8 mouse cellular contexts compared by ENCODE assay signal in genomic region chr3:17786023-17786720, GRCm38 (mm10).
DNase-seq lines count a peak whose midpoint lies in the region; ATAC-seq and TF ChIP-seq lines count a peak whose summit lies in the region.

No protein-coding gene starts in this region.

- H3K79me2 ChIP-seq in heart, adult 2 months (replicated peaks; ENCODE audit: control insufficient read depth, insufficient read depth, low read length), result no peaks in the 10 kb centered on the region

- intact Hi-C loops in heart, adult 2 months (cut with DNase I), result loop anchor here (10.0 kb wide), 1 partner anchor 171 kb away; no protein-coding TSS in a partner anchor

- peak overlapping the region; percentile 99 for H3K4me2 ChIP-seq in forebrain, embryonic 16.5 days (ENCODE audit: low read length)
- H3K4me2 ChIP-seq in intestine, embryonic 16.5 days (ENCODE audit: low read depth, low read length), result peak overlapping the region; percentile 85
- H3K4me2 ChIP-seq in midbrain, embryonic 11.5 days, result peak overlapping the region; percentile 85

- H3K9ac ChIP-seq in heart, adult 2 months (ENCODE audit: low read depth, low read length), result no peak overlapping the region
- H3K9ac ChIP-seq in forebrain, embryonic 16.5 days (replicated peaks; ENCODE audit: low read depth, low read length), result peak overlapping the region; percentile 91
- peak overlapping the region; percentile 45; the same call in 1 of the 2 replicates for H3K9ac ChIP-seq in intestine, embryonic 16.5 days (ENCODE audit: low read depth, low read length)
- peak overlapping the region; percentile 100 for H3K9ac ChIP-seq in midbrain, embryonic 11.5 days (ENCODE audit: low read length)

- no peak for TF ChIP-seq POLR2A in heart, adult 2 months (IDR thresholded peaks at IDR 0.05; ENCODE audit: insufficient read depth, low read depth, low read length)

- peak; percentile 26 to 39 for DNase-seq in heart, adult 2 months
- DNase-seq in heart, adult 11 months, result no peak
- peak; percentile 73 for DNase-seq in brain, adult 2 months (ENCODE audit: low read depth, low spot score)
- DNase-seq in midbrain, embryonic 11.5 days (ENCODE audit: low spot score, missing footprints), result peak; percentile 96
- no peak for DNase-seq in yolk sac, embryonic 10.5 days (ENCODE audit: low spot score)
- no peak for DNase-seq in B cell, adult 2 months

- H3K27ac ChIP-seq in heart, adult 2 months, result no peak overlapping the region
- H3K27ac ChIP-seq in forebrain, embryonic 16.5 days (ENCODE audit: low read length), result peak overlapping the region; percentile 97
- no peak overlapping the region for H3K27ac ChIP-seq in intestine, embryonic 16.5 days (ENCODE audit: low read length)
- peak overlapping the region; percentile 100 for H3K27ac ChIP-seq in midbrain, embryonic 11.5 days (ENCODE audit: low read depth, low read length)

- peaks cover 10% of the 10 kb centered on the region for H3K27me3 ChIP-seq in heart, adult 2 months (ENCODE audit: control insufficient read depth, insufficient read depth, low read length)
- H3K27me3 ChIP-seq in forebrain, embryonic 16.5 days (replicated peaks; ENCODE audit: control insufficient read depth, insufficient read depth, low read length), result no peaks in the 10 kb centered on the region
- H3K27me3 ChIP-seq in intestine, embryonic 16.5 days (replicated peaks; ENCODE audit: control insufficient read depth, insufficient read depth, low read length), result peaks cover 51% of the 10 kb centered on the region
- H3K27me3 ChIP-seq in midbrain, embryonic 11.5 days (ENCODE audit: control insufficient read depth, insufficient read depth, low read length), result no peaks in the 10 kb centered on the region

- ATAC-seq in forebrain, embryonic 16.5 days, result peak; percentile 29
- peak; percentile 54 for ATAC-seq in intestine, embryonic 16.5 days
- peak; percentile 80 for ATAC-seq in midbrain, embryonic 11.5 days (ENCODE audit: low FRiP score)

- TF ChIP-seq CTCF in heart, adult 2 months (IDR thresholded peaks at IDR 0.05), result no peak

- 2% methylated on average over 56 of the region's 56 CpGs for WGBS in heart, adult 2 months
- WGBS in forebrain, embryonic 16.5 days, result under 1% methylated on average over 56 of the region's 56 CpGs
- 1% methylated on average over 55 of the region's 56 CpGs for WGBS in intestine, embryonic 16.5 days
- under 1% methylated on average over 56 of the region's 56 CpGs for WGBS in midbrain, embryonic 11.5 days

- H3K36me3 ChIP-seq in heart, adult 2 months (ENCODE audit: control insufficient read depth, insufficient read depth, low read length), result no peaks in the 10 kb centered on the region
- H3K36me3 ChIP-seq in forebrain, embryonic 16.5 days (ENCODE audit: control insufficient read depth, insufficient read depth), result no peaks in the 10 kb centered on the region
- H3K36me3 ChIP-seq in intestine, embryonic 16.5 days (ENCODE audit: control insufficient read depth, insufficient read depth, low read length), result no peaks in the 10 kb centered on the region
- no peaks in the 10 kb centered on the region for H3K36me3 ChIP-seq in midbrain, embryonic 11.5 days (ENCODE audit: control insufficient read depth, insufficient read depth, low read length)

- H3K9me3 ChIP-seq in forebrain, embryonic 16.5 days (ENCODE audit: control insufficient read depth, low read length), result no peaks in the 10 kb centered on the region
- H3K9me3 ChIP-seq in intestine, embryonic 16.5 days (ENCODE audit: control insufficient read depth, low read length), result no peaks in the 10 kb centered on the region
- no peaks in the 10 kb centered on the region for H3K9me3 ChIP-seq in midbrain, embryonic 11.5 days (ENCODE audit: control insufficient read depth, low read length)

- TF ChIP-seq EP300 in heart, adult 2 months (IDR thresholded peaks at IDR 0.05; ENCODE audit: insufficient read depth, low read depth, low read length), result no peak

- H3K4me3 ChIP-seq in heart, adult 2 months, result peak overlapping the region; percentile 16; the same call in 1 of the 2 replicates
- H3K4me3 ChIP-seq in forebrain, embryonic 16.5 days (replicated peaks; ENCODE audit: low read length), result peak overlapping the region; percentile 55
- peak overlapping the region; percentile 53 for H3K4me3 ChIP-seq in intestine, embryonic 16.5 days (ENCODE audit: low read length)
- H3K4me3 ChIP-seq in midbrain, embryonic 11.5 days (ENCODE audit: low read depth, low read length), result peak overlapping the region; percentile 48

- H3K4me1 ChIP-seq in heart, adult 2 months (ENCODE audit: control insufficient read depth, insufficient read depth, low read length), result no peaks in the 10 kb centered on the region
- peaks cover 34% of the 10 kb centered on the region for H3K4me1 ChIP-seq in forebrain, embryonic 16.5 days (replicated peaks; ENCODE audit: control insufficient read depth, insufficient read depth, low read length)
- H3K4me1 ChIP-seq in intestine, embryonic 16.5 days (ENCODE audit: control insufficient read depth, insufficient read depth, low read length), result peaks cover 5% of the 10 kb centered on the region
- peaks cover 13% of the 10 kb centered on the region for H3K4me1 ChIP-seq in midbrain, embryonic 11.5 days (ENCODE audit: control insufficient read depth, insufficient read depth, low read length)

Comparison
In these comparisons a context has a peak if more than half of its experiments do, and no peak if none do; other contexts are left out.
1. DNase-seq: peak in heart, adult 2 months (2 of 2), brain, adult 2 months (single experiment) and midbrain, embryonic 11.5 days (single experiment); none in heart, adult 11 months (single experiment), yolk sac, embryonic 10.5 days (single experiment) and B cell, adult 2 months (0 of 2).
2. H3K27ac ChIP-seq: peak in forebrain, embryonic 16.5 days (single experiment) and midbrain, embryonic 11.5 days (single experiment); none in heart, adult 2 months (single experiment) and intestine, embryonic 16.5 days (single experiment).
3. ATAC-seq: peak in every context shown above with its lines; median percentile 80 in midbrain, embryonic 11.5 days; 54 in intestine, embryonic 16.5 days; 29 in forebrain, embryonic 16.5 days.
4. Peak in every context shown above with its lines, with median percentiles within 50 percentile points of each other: H3K4me3 ChIP-seq and H3K4me2 ChIP-seq.